Comparison of ENCODE assay signal across 8 mouse cellular contexts in genomic region chr1:134962053-134962803, GRCm38 (mm10). TPM values are rescaled to one million over a fixed set of nuclear protein-coding genes. Genes with fewer than 3 reads are reported as not detected.
DNase-seq lines count a peak whose midpoint lies in the region; ATAC-seq and TF ChIP-seq lines count a peak whose summit lies in the region.

TSS of gene Ube2t (plus strand) at chr1:134962565.

- peak; percentile 94 for DNase-seq in c-Kit-positive CD71-positive TER-119-positive erythroid progenitor cells, embryonic 14.5 days (ENCODE audit: low spot score)
- DNase-seq in heart, postnatal 0 days (ENCODE audit: low spot score): peak; percentile 97
- peak; percentile 96 to 98 for DNase-seq in kidney, postnatal 4 days

- H3K9ac ChIP-seq in forebrain, embryonic 12.5 days: peak within 1 kb of the TSS; percentile 68
- peak within 1 kb of the TSS; percentile 59 for H3K9ac ChIP-seq in heart, postnatal 0 days (replicated peaks; ENCODE audit: low read depth, low read length)
- peak within 1 kb of the TSS; percentile 77 for H3K9ac ChIP-seq in liver, embryonic 16.5 days (ENCODE audit: low read depth, low read length)
- peak within 1 kb of the TSS; percentile 65 for H3K9ac ChIP-seq in neural tube, embryonic 13.5 days

- H3K4me1 ChIP-seq in E14TG2a.4 (replicated peaks; ENCODE audit: low read depth, low read length): peaks cover 32% of the 10 kb centered on the region
- peaks cover 11% of the 10 kb centered on the region for H3K4me1 ChIP-seq in forebrain, embryonic 12.5 days
- 0 out of 2 replicates have a peak, but pooled peaks cover 10% of the 10 kb centered on the region for H3K4me1 ChIP-seq in heart, postnatal 0 days (ENCODE audit: control insufficient read depth, insufficient read depth)
- H3K4me1 ChIP-seq in liver, embryonic 16.5 days (ENCODE audit: control insufficient read depth, low read depth, low read length): peaks cover 15% of the 10 kb centered on the region
- peaks cover 14% of the 10 kb centered on the region for H3K4me1 ChIP-seq in neural tube, embryonic 13.5 days (replicated peaks)
- H3K4me1 ChIP-seq in testis, adult 2 months (ENCODE audit: control insufficient read depth, insufficient read depth, low read length): peaks cover 2% of the 10 kb centered on the region

- H3K9me3 ChIP-seq in E14TG2a.4 (ENCODE audit: low read length): no peaks in the 10 kb centered on the region
- H3K9me3 ChIP-seq in forebrain, embryonic 12.5 days: no peaks in the 10 kb centered on the region
- H3K9me3 ChIP-seq in heart, postnatal 0 days (replicated peaks; ENCODE audit: control insufficient read depth, low read length): no peaks in the 10 kb centered on the region
- H3K9me3 ChIP-seq in liver, embryonic 16.5 days (replicated peaks; ENCODE audit: control insufficient read depth, low read length): no peaks in the 10 kb centered on the region
- H3K9me3 ChIP-seq in neural tube, embryonic 13.5 days: no peaks in the 10 kb centered on the region

- no peak for TF ChIP-seq EP300 in heart, postnatal 0 days (IDR thresholded peaks at IDR 0.05; ENCODE audit: low read depth)

- no peak for TF ChIP-seq CTCF in E14TG2a.4 (conservative IDR thresholded peaks at IDR 0.05; ENCODE audit: low read length)
- TF ChIP-seq CTCF in heart, postnatal 0 days (IDR thresholded peaks at IDR 0.05; ENCODE audit: low read depth): no peak
- TF ChIP-seq CTCF in testis, adult 2 months (IDR thresholded peaks at IDR 0.05; ENCODE audit: control insufficient read depth, insufficient read depth, insufficient replicate concordance, low read depth, low read length): 0 out of 2 replicates have a peak, but pooled peaks have one; percentile 17

- peak within 1 kb of the TSS; percentile 87 for H3K4me3 ChIP-seq in E14TG2a.4 (replicated peaks; ENCODE audit: low read length)
- H3K4me3 ChIP-seq in forebrain, embryonic 12.5 days (replicated peaks): peak within 1 kb of the TSS; percentile 75
- peak within 1 kb of the TSS; percentile 71 for H3K4me3 ChIP-seq in heart, postnatal 0 days (ENCODE audit: low read depth, low read length)
- peak within 1 kb of the TSS; percentile 71 for H3K4me3 ChIP-seq in liver, embryonic 16.5 days (ENCODE audit: low read depth, low read length)
- peak within 1 kb of the TSS; percentile 71 for H3K4me3 ChIP-seq in neural tube, embryonic 13.5 days
- H3K4me3 ChIP-seq in testis, adult 2 months (ENCODE audit: control insufficient read depth, low read depth, low read length): peak within 1 kb of the TSS; percentile 95

- no peaks in the 10 kb centered on the region for H3K27me3 ChIP-seq in E14TG2a.4 (ENCODE audit: insufficient read depth, low read length)
- peaks cover 10% of the 10 kb centered on the region; the same call in 1 of the 2 replicates for H3K27me3 ChIP-seq in forebrain, embryonic 12.5 days
- no peaks in the 10 kb centered on the region for H3K27me3 ChIP-seq in heart, postnatal 0 days (ENCODE audit: control insufficient read depth, insufficient read depth, low read length)
- no peaks in the 10 kb centered on the region for H3K27me3 ChIP-seq in liver, embryonic 16.5 days (ENCODE audit: control insufficient read depth, insufficient read depth, low read depth, low read length)
- 0 out of 2 replicates have a peak, but pooled peaks cover 5% of the 10 kb centered on the region for H3K27me3 ChIP-seq in neural tube, embryonic 13.5 days
- H3K27me3 ChIP-seq in testis, adult 2 months (ENCODE audit: control insufficient read depth, insufficient read depth, low read length): no peaks in the 10 kb centered on the region

- peak; percentile 92; the same call in 1 of the 2 replicates for TF ChIP-seq POLR2A in testis, adult 2 months (IDR thresholded peaks at IDR 0.05; ENCODE audit: control insufficient read depth, low read depth, low read length)

- peak; percentile 100 for ATAC-seq in forebrain, embryonic 12.5 days (ENCODE audit: low FRiP score)
- peak; percentile 100 for ATAC-seq in heart, postnatal 0 days (ENCODE audit: insufficient read depth, low read depth)
- peak; percentile 100 for ATAC-seq in liver, embryonic 16.5 days (ENCODE audit: low read depth)
- ATAC-seq in neural tube, embryonic 13.5 days (ENCODE audit: low read depth): peak; percentile 100

- H3K36me3 ChIP-seq in E14TG2a.4 (ENCODE audit: insufficient read depth, low read length): peaks cover 26% of the 10 kb centered on the region
- peaks cover 5% of the 10 kb centered on the region; the same call in 1 of the 2 replicates for H3K36me3 ChIP-seq in forebrain, embryonic 12.5 days (replicated peaks)
- H3K36me3 ChIP-seq in heart, postnatal 0 days (replicated peaks; ENCODE audit: control insufficient read depth, insufficient read depth, low read length): no peaks in the 10 kb centered on the region
- H3K36me3 ChIP-seq in liver, embryonic 16.5 days (ENCODE audit: control insufficient read depth, insufficient read depth): no peaks in the 10 kb centered on the region
- no peaks in the 10 kb centered on the region for H3K36me3 ChIP-seq in neural tube, embryonic 13.5 days
- H3K36me3 ChIP-seq in testis, adult 2 months (ENCODE audit: control insufficient read depth, insufficient read depth, low read length): no peaks in the 10 kb centered on the region

- H3K27ac ChIP-seq in forebrain, embryonic 12.5 days: peak within 1 kb of the TSS; percentile 46; the same call in 1 of the 2 replicates
- H3K27ac ChIP-seq in heart, postnatal 0 days (ENCODE audit: low read depth): peak within 1 kb of the TSS; percentile 64
- peak within 1 kb of the TSS; percentile 67 for H3K27ac ChIP-seq in liver, embryonic 16.5 days (ENCODE audit: low read length)
- no peak within 1 kb of the TSS for H3K27ac ChIP-seq in neural tube, embryonic 13.5 days (replicated peaks)
- H3K27ac ChIP-seq in testis, adult 2 months (ENCODE audit: control insufficient read depth, insufficient read depth, low read depth, low read length): peak within 1 kb of the TSS; percentile 96

- 2% methylated on average over 50 of the region's 50 CpGs for WGBS in forebrain, embryonic 12.5 days
- WGBS in heart, postnatal 0 days: 4% methylated on average over 50 of the region's 50 CpGs
- WGBS in liver, embryonic 16.5 days (ENCODE audit: insufficient replicate concordance): 2% methylated on average over 50 of the region's 50 CpGs
- WGBS in neural tube, embryonic 13.5 days: 2% methylated on average over 50 of the region's 50 CpGs

- H3K4me2 ChIP-seq in forebrain, embryonic 12.5 days: peak within 1 kb of the TSS; percentile 64
- peak within 1 kb of the TSS; percentile 75 for H3K4me2 ChIP-seq in heart, postnatal 0 days (ENCODE audit: low read depth, low read length)
- peak within 1 kb of the TSS; percentile 77 for H3K4me2 ChIP-seq in liver, embryonic 16.5 days (ENCODE audit: low read depth, low read length)
- H3K4me2 ChIP-seq in neural tube, embryonic 13.5 days: peak within 1 kb of the TSS; percentile 69

RNA-seq across cellular contexts. Expression of gene Ube2t, which starts in this region (rescaled TPM):
- 49.7 and 50.3 TPM in 2 replicates for polyA plus RNA-seq in forebrain, embryonic 12.5 days (2016; fragmentation: Nextera tagmentation; extraction: Ambion mirVana)
- total RNA-seq in heart, postnatal 0 days (2014; rRNA removed; ENCODE audit: low replicate concordance): 30.2 and 34.3 TPM in 2 replicates
- 22.5 and 25.3 TPM in 2 replicates for polyA plus RNA-seq in heart, postnatal 0 days (2015; fragmentation: Nextera tagmentation; extraction: Ambion mirVana)
- 27.9 and 31.8 TPM in 2 replicates for polyA plus RNA-seq in liver, embryonic 16.5 days (2015; fragmentation: Nextera tagmentation; extraction: Ambion mirVana)
- polyA plus RNA-seq in neural tube, embryonic 13.5 days (2015; fragmentation: Nextera tagmentation; extraction: Ambion mirVana): 11.7 and 12.9 TPM in 2 replicates
- polyA plus RNA-seq in testis, adult 2 months (2012; rRNA removed): 52.9 and 54.2 TPM in 2 replicates
